Mouse (Mus musculus) hindbrain, embryonic 10.5 days (tissue): Measurements from ENCODE around the gene Pax3. TPM values are rescaled to one million over a fixed set of nuclear protein-coding genes. Genes with fewer than 3 reads are reported as not detected.
A peak's percentile ranks its signal among the peaks of the same experiment; 100 is the strongest.

ENCODE experiments used
- DNase-seq: peaks from one replicate; pipeline ENCODE4 v3.0.0-alpha.2; 2017; ENCODE audit warnings: low spot score
- H3K27ac ChIP-seq: fragments of 300-500 bp; sonication (generic); 2 replicates; pipeline ENCODE4 v1.5.1; 2016; ENCODE audit warnings: mild to moderate bottlenecking, moderate library complexity
- H3K27me3 ChIP-seq: fragments of 300-500 bp; sonication (generic); 2 replicates; pipeline ENCODE4 v1.6.1; 2016; ENCODE audit warnings: mild to moderate bottlenecking; ENCODE audit not compliant: poor library complexity, insufficient read depth, severe bottlenecking
- H3K36me3 ChIP-seq: fragments of 300-500 bp; sonication (generic); 2 replicates; pipeline ENCODE4 v1.6.1; 2016; ENCODE audit warnings: mild to moderate bottlenecking, moderate library complexity
- H3K4me1 ChIP-seq: fragments of 300-500 bp; sonication (generic); replicated peaks from 2 replicates; pipeline ENCODE4 v1.6.1; 2016; ENCODE audit warnings: mild to moderate bottlenecking
- H3K4me3 ChIP-seq: fragments of 300-500 bp; sonication (generic); 2 replicates; pipeline ENCODE4 v1.5.1; 2016; ENCODE audit warnings: mild to moderate bottlenecking, moderate library complexity
- H3K9me3 ChIP-seq: fragments of 300-500 bp; sonication (generic); 2 replicates; pipeline ENCODE4 v1.6.1; 2016; ENCODE audit warnings: mild to moderate bottlenecking, moderate library complexity
- WGBS: fragments of 180-500 bp; shearing (Covaris S2); methylation state at CpG from one replicate; pipeline ENCODE4 v1.1.7; 2016; 5-methylcytosine and 5-hydroxymethylcytosine counted together
- polyA plus RNA-seq: library from polyadenylated mRNA; unstranded; fragments of >200 nt; fragmentation: Nextera tagmentation; extraction: Ambion mirVana; gene quantifications from 2 replicates; pipeline ENCODE4 v1.2.1, GENCODE M21; 2016

Gene Pax3
- polyA plus RNA-seq, 1 experiment from 2014 or later: 54.6 TPM

- no peaks in the 10 kb centered on the region for H3K9me3 ChIP-seq
- H3K4me1 ChIP-seq: peaks cover 69% of the 10 kb centered on the region
- H3K4me3 ChIP-seq: peak overlapping the region; percentile 72
- H3K27me3 ChIP-seq: peaks cover 99% of the 10 kb centered on the region
- peak; percentile 48 for DNase-seq
- peak overlapping the region; percentile 95 for H3K27ac ChIP-seq
- peaks cover 38% of the 10 kb centered on the region for H3K36me3 ChIP-seq
- under 1% methylated on average over 21 of the region's 21 CpGs for WGBS
Observed at GRCm38 (mm10) chr1:78195145-78195544, 1.8 kb downstream of the Pax3 start.

- Histone ChIP-seq H3K4me1 (peaks cover 69% of the 10 kb centered on the region), H3K36me3 (peaks cover 41% of the 10 kb centered on the region), H3K4me3 (peak overlapping the region; percentile 72), H3K27me3 (peaks cover 99% of the 10 kb centered on the region), H3K9me3 (no peaks in the 10 kb centered on the region), H3K27ac (peak overlapping the region; percentile 95)
- WGBS: 2% methylated on average over 6 of the region's 6 CpGs
- DNase-seq: peak; percentile 11
Observed at GRCm38 (mm10) chr1:78194381-78195047, 2.4 kb downstream of the Pax3 start.

- no peaks in the 10 kb centered on the region for H3K9me3 ChIP-seq
- WGBS: 2% methylated on average over 20 of the region's 20 CpGs
- peak overlapping the region; percentile 72 for H3K4me3 ChIP-seq
- H3K27me3 ChIP-seq: peaks cover 98% of the 10 kb centered on the region
- peaks cover 42% of the 10 kb centered on the region for H3K36me3 ChIP-seq
- H3K27ac ChIP-seq: peak overlapping the region; percentile 95
- H3K4me1 ChIP-seq: peaks cover 67% of the 10 kb centered on the region
- peak; percentile 43 for DNase-seq
Observed at GRCm38 (mm10) chr1:78193465-78193991, 3.4 kb downstream of the Pax3 start.

- H3K27me3 ChIP-seq: peaks cover 98% of the 10 kb centered on the region
- H3K36me3 ChIP-seq: peaks cover 42% of the 10 kb centered on the region
- WGBS: 2% methylated on average over 20 of the region's 20 CpGs
- no peaks in the 10 kb centered on the region for H3K9me3 ChIP-seq
- H3K4me1 ChIP-seq: peaks cover 66% of the 10 kb centered on the region
- H3K4me3 ChIP-seq: peak overlapping the region; percentile 72
- H3K27ac ChIP-seq: peak overlapping the region; percentile 95
- peak; percentile 44 for DNase-seq
Observed at GRCm38 (mm10) chr1:78192746-78193464, 4.0 kb downstream of the Pax3 start.

GRCm38 (mm10) chr1:78192217-78192735, 4.7 kb downstream of the Pax3 start:
- H3K4me1 ChIP-seq: peaks cover 66% of the 10 kb centered on the region
- WGBS: 8% methylated on average over 19 of the region's 19 CpGs
- H3K9me3 ChIP-seq: no peaks in the 10 kb centered on the region
- H3K4me3 ChIP-seq: peak overlapping the region; percentile 72
- peak; percentile 34 for DNase-seq
- H3K27ac ChIP-seq: peak overlapping the region; percentile 95
- H3K27me3 ChIP-seq: peaks cover 98% of the 10 kb centered on the region
- H3K36me3 ChIP-seq: peaks cover 42% of the 10 kb centered on the region

GRCm38 (mm10) chr1:78191761-78192160, 5.2 kb downstream of the Pax3 start:
- H3K9me3 ChIP-seq: no peaks in the 10 kb centered on the region
- peaks cover 98% of the 10 kb centered on the region for H3K27me3 ChIP-seq
- 32% methylated on average over 1 of the region's 1 CpGs for WGBS
- H3K27ac ChIP-seq: peak overlapping the region; percentile 95
- H3K4me1 ChIP-seq: peaks cover 66% of the 10 kb centered on the region
- peak; percentile 11 for DNase-seq
- peak overlapping the region; percentile 72 for H3K4me3 ChIP-seq
- H3K36me3 ChIP-seq: peaks cover 42% of the 10 kb centered on the region

GRCm38 (mm10) chr1:78191331-78191730, 5.6 kb downstream of the Pax3 start:
- no peak for DNase-seq
- peaks cover 98% of the 10 kb centered on the region for H3K27me3 ChIP-seq
- peak overlapping the region; percentile 95 for H3K27ac ChIP-seq
- H3K4me1 ChIP-seq: peaks cover 63% of the 10 kb centered on the region
- H3K4me3 ChIP-seq: peak overlapping the region; percentile 72
- WGBS: 54% methylated on average over 1 of the region's 1 CpGs
- peaks cover 42% of the 10 kb centered on the region for H3K36me3 ChIP-seq
- H3K9me3 ChIP-seq: no peaks in the 10 kb centered on the region

- Histone ChIP-seq H3K27me3 (peaks cover 98% of the 10 kb centered on the region), H3K4me3 (peak overlapping the region; percentile 72), H3K36me3 (peaks cover 47% of the 10 kb centered on the region), H3K4me1 (peaks cover 67% of the 10 kb centered on the region), H3K27ac (peak overlapping the region; percentile 95), H3K9me3 (no peaks in the 10 kb centered on the region)
- 3% methylated on average over 12 of the region's 12 CpGs for WGBS
- peak; percentile 69 for DNase-seq
Observed at GRCm38 (mm10) chr1:78190386-78191111, 6.4 kb downstream of the Pax3 start.

GRCm38 (mm10) chr1:78189501-78190345, 7.2 kb downstream of the Pax3 start:
- peaks cover 70% of the 10 kb centered on the region for H3K4me1 ChIP-seq
- H3K36me3 ChIP-seq: peaks cover 49% of the 10 kb centered on the region
- H3K27me3 ChIP-seq: peaks cover 98% of the 10 kb centered on the region
- peak overlapping the region; percentile 72 for H3K4me3 ChIP-seq
- peak; percentile 73 for DNase-seq
- H3K9me3 ChIP-seq: no peaks in the 10 kb centered on the region
- peak overlapping the region; percentile 95 for H3K27ac ChIP-seq
- under 1% methylated on average over 47 of the region's 47 CpGs for WGBS

- Histone ChIP-seq H3K4me1 (peaks cover 73% of the 10 kb centered on the region), H3K4me3 (peak overlapping the region; percentile 72), H3K36me3 (peaks cover 47% of the 10 kb centered on the region), H3K27ac (peak overlapping the region; percentile 95), H3K27me3 (peaks cover 99% of the 10 kb centered on the region), H3K9me3 (no peaks in the 10 kb centered on the region)
- under 1% methylated on average over 16 of the region's 16 CpGs for whole genome bisulfite sequencing
- peak; percentile 61 for DNase-seq
Observed at GRCm38 (mm10) chr1:78189016-78189415, 7.9 kb downstream of the Pax3 start.

GRCm38 (mm10) chr1:78188299-78188698, 8.6 kb downstream of the Pax3 start:
- peaks cover 99% of the 10 kb centered on the region for H3K27me3 ChIP-seq
- H3K4me1 ChIP-seq: peaks cover 77% of the 10 kb centered on the region
- H3K9me3 ChIP-seq: no peaks in the 10 kb centered on the region
- peaks cover 41% of the 10 kb centered on the region for H3K36me3 ChIP-seq
- DNase-seq: peak; percentile 9
- peak overlapping the region; percentile 95 for H3K27ac ChIP-seq
- 6% methylated on average over 2 of the region's 2 CpGs for WGBS
- peak overlapping the region; percentile 72 for H3K4me3 ChIP-seq

GRCm38 (mm10) chr1:78187788-78188173, 9.2 kb downstream of the Pax3 start:
- peaks cover 81% of the 10 kb centered on the region for H3K4me1 ChIP-seq
- DNase-seq: no peak
- peaks cover 99% of the 10 kb centered on the region for H3K27me3 ChIP-seq
- H3K4me3 ChIP-seq: peak overlapping the region; percentile 72
- peaks cover 38% of the 10 kb centered on the region for H3K36me3 ChIP-seq
- H3K9me3 ChIP-seq: no peaks in the 10 kb centered on the region
- H3K27ac ChIP-seq: peak overlapping the region; percentile 95
- WGBS: 10% methylated on average over 6 of the region's 6 CpGs
